Mouse (Mus musculus) forebrain, embryonic 11.5 days (tissue): ENCODE measurements around the gene Cyb561d1. TPM values are rescaled to one million over a fixed set of nuclear protein-coding genes. Genes with fewer than 3 reads are reported as not detected.

Source experiments
- ATAC-seq: fragments of 200-750 bp; cut with Nextera tagmentation; replicated peaks from 2 replicates; pipeline ENCODE4 v1.8.0; 2017; ENCODE audit warnings: moderate TSS enrichment; ENCODE audit not compliant: low FRiP score
- DNase-seq: peaks from one replicate; pipeline ENCODE4 v3.0.0-alpha.2; 2017; ENCODE audit warnings: low spot score
- H3K27ac ChIP-seq: fragments of 300-500 bp; sonication (generic); 2 replicates; pipeline ENCODE4 v1.5.1; 2014; ENCODE audit warnings: low read depth, low read length
- H3K27me3 ChIP-seq: fragments of 300-500 bp; sonication (generic); 2 replicates; pipeline ENCODE4 v1.6.1; 2014; ENCODE audit warnings: mild to moderate bottlenecking, low read length, mixed read lengths; ENCODE audit not compliant: control insufficient read depth, insufficient read depth
- H3K36me3 ChIP-seq: fragments of 300-500 bp; sonication (generic); 2 replicates; pipeline ENCODE4 v1.6.1; 2014; ENCODE audit warnings: mild to moderate bottlenecking, low read length, moderate library complexity, mixed read lengths; ENCODE audit not compliant: control insufficient read depth, insufficient read depth
- H3K4me1 ChIP-seq: fragments of 300-500 bp; sonication (generic); replicated peaks from 2 replicates; pipeline ENCODE4 v1.6.1; 2014; ENCODE audit warnings: low read length, mixed read lengths; ENCODE audit not compliant: control insufficient read depth, insufficient read depth
- H3K4me2 ChIP-seq: fragments of 300-500 bp; sonication (generic); 2 replicates; pipeline ENCODE4 v1.6.1; 2014; ENCODE audit warnings: low read depth, mild to moderate bottlenecking, low read length, moderate library complexity, mixed read lengths; ENCODE audit not compliant: severe bottlenecking
- H3K4me3 ChIP-seq: fragments of 300-500 bp; sonication (generic); 2 replicates; pipeline ENCODE4 v1.5.1; 2014; ENCODE audit warnings: low read depth, low read length
- H3K9ac ChIP-seq: fragments of 300-500 bp; sonication (generic); 2 replicates; pipeline ENCODE4 v1.6.1; 2014; ENCODE audit warnings: low read length
- H3K9me3 ChIP-seq: fragments of 300-500 bp; sonication (generic); 2 replicates; pipeline ENCODE4 v1.6.1; 2016; ENCODE audit warnings: low read length, mixed read lengths; ENCODE audit not compliant: control insufficient read depth
- WGBS: fragments of 180-500 bp; shearing (Covaris S2); extraction: QIAGEN DNeasy Blood & Tissue Kit; methylation state at CpG from one replicate; pipeline ENCODE4 v1.1.7; 2014; 5-methylcytosine and 5-hydroxymethylcytosine counted together
- polyA plus RNA-seq: library from polyadenylated mRNA; unstranded; fragments of >200 nt; fragmentation: Nextera tagmentation; extraction: Ambion mirVana; gene quantifications from 2 replicates; pipeline ENCODE4 v1.2.1, GENCODE M21; 2014

Gene Cyb561d1
- polyA plus RNA-seq, 1 experiment from 2014 or later = 3.2 TPM

- Histone ChIP-seq H3K27me3 (no peaks in the 10 kb centered on the region), H3K36me3 (no peaks in the 10 kb centered on the region; the same call in 1 of the 2 replicates), H3K4me2 (no peak overlapping the region), H3K9me3 (no peaks in the 10 kb centered on the region), H3K27ac (no peak overlapping the region; the same call in 1 of the 2 replicates), H3K4me3 (no peak overlapping the region), H3K9ac (peak overlapping the region; percentile 20), H3K4me1 (peaks cover 12% of the 10 kb centered on the region)
- ATAC-seq (0 out of 2 replicates have a peak, but pooled peaks have one; percentile 11), DNase-seq (peak; percentile 69)
- 28% methylated on average over 14 of the region's 14 CpGs for WGBS
Measured at GRCm38 (mm10) chr3:108197066-108197497, 3.9 kb downstream of the Cyb561d1 start.

DNA sequence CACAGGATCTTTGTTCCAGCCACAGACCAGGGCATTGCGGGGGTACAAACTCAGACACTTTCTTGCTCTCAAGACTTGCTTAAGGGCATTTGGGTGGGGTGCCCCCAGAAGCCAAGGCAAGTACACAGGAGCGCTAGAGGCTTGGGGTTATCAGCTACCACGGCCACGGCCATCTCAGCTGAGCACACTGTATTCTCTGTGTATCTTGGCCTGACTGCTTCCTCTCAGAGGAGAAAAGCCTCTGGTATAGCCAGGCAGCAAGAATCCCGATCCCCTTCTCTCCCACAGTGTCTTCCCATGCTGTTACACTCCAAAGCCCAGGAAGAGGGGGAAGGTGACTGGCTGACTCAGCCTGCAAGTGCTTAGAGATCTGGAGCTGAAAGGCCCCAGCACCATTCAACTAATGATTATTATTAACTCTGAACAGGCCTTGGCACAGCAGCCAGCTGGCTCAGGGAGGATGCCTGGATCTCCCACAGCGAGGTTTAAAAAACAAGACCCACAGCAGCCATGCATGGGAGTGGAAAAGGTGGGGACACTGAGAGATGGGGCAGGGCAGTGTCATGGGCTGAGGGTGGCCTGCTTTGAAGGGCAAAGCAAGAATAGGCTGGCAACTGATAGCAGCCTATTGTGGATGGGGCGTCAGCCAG lies 4.9 kb downstream of the Cyb561d1 start:
- no peak overlapping the region for H3K4me2 ChIP-seq
- peak; percentile 36 for DNase-seq
- peaks cover 9% of the 10 kb centered on the region for H3K4me1 ChIP-seq
- H3K27ac ChIP-seq = peak overlapping the region; percentile 41; the same call in 1 of the 2 replicates
- WGBS = 78% methylated on average over 7 of the region's 7 CpGs
- H3K27me3 ChIP-seq = no peaks in the 10 kb centered on the region
- no peak overlapping the region for H3K4me3 ChIP-seq
- no peak overlapping the region for H3K9ac ChIP-seq
- no peaks in the 10 kb centered on the region; the same call in 1 of the 2 replicates for H3K36me3 ChIP-seq
- no peaks in the 10 kb centered on the region for H3K9me3 ChIP-seq
- ATAC-seq = no peak

DNA sequence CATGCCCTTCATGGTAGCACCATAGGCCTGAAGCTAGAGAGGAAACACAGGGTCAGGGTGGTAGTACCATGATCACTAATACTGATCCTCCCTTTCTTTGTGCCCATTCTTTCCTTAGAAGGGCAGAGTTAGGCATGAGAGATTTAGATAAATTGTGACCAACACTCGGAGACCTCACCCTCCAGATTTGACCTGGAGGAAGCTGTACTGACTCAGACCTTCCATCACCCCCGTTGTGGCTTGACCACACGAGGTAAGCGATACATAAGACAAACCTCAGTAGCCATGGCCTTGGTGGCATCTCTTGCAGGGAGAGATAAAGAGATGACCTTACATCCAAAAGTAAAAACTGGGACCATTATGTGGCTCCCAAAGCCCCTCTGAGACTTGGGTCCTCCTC lies 5.7 kb downstream of the Cyb561d1 start:
- Histone ChIP-seq H3K36me3 (no peaks in the 10 kb centered on the region; the same call in 1 of the 2 replicates), H3K9me3 (no peaks in the 10 kb centered on the region), H3K27ac (no peak overlapping the region), H3K4me3 (no peak overlapping the region), H3K4me2 (no peak overlapping the region), H3K4me1 (peaks cover 8% of the 10 kb centered on the region), H3K9ac (no peak overlapping the region), H3K27me3 (no peaks in the 10 kb centered on the region)
- DNase-seq (no peak), ATAC-seq (no peak)
- WGBS = 88% methylated on average over 4 of the region's 4 CpGs

DNA sequence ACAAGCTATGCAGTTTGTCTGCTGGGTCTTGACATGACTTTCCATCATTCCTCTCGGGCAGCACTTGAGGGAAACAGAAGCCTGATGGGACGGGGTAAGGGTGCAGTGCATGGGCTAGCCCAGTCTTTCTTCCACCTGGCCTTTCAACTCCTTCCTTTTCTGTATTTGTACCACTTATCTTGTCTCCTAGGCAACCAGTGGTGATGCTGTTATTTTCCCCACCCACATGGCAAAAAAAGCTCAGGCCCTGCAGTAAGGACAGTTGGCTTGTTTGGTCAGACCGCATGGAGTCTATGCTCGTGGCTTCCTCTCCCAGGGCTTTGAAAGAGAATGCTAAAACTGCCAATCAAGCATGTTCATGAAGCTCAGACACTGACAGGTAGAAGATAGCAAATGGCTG lies 7.3 kb downstream of the Cyb561d1 start:
- Histone ChIP-seq H3K4me1 (peaks cover 4% of the 10 kb centered on the region; the same call in 1 of the 2 replicates), H3K36me3 (no peaks in the 10 kb centered on the region; the same call in 1 of the 2 replicates), H3K9me3 (no peaks in the 10 kb centered on the region), H3K4me3 (no peak overlapping the region), H3K4me2 (no peak overlapping the region), H3K27ac (no peak overlapping the region), H3K27me3 (no peaks in the 10 kb centered on the region), H3K9ac (no peak overlapping the region)
- no peak for ATAC-seq
- DNase-seq = peak; percentile 35
- 90% methylated on average over 4 of the region's 4 CpGs for WGBS

DNA sequence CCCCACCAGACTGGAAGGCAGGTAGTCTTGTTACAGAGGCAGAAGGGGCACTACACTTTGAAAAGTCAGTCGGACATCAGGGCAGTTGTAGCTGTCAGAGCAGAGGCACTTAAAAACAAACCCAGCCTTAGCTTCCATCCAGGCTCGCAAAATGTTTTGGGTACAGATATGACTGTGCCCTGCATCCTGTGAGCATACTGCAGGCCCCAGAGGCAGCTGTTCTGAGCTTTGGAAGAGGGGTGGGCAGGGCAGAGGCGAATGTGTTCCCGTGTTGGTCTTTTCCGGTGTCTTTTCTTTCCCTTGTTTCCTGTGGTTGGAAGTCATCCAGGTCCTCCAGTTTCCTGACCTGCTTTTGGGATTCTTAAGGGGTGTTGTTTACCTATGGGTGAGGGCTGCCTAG lies 11.1 kb downstream of the Cyb561d1 start:
- H3K36me3 ChIP-seq = no peaks in the 10 kb centered on the region
- peaks cover 4% of the 10 kb centered on the region; the same call in 1 of the 2 replicates for H3K4me1 ChIP-seq
- H3K9ac ChIP-seq = no peak overlapping the region
- WGBS = 84% methylated on average over 5 of the region's 5 CpGs
- no peaks in the 10 kb centered on the region for H3K9me3 ChIP-seq
- no peaks in the 10 kb centered on the region for H3K27me3 ChIP-seq
- H3K4me3 ChIP-seq = no peak overlapping the region
- no peak overlapping the region for H3K27ac ChIP-seq
- no peak for ATAC-seq
- H3K4me2 ChIP-seq = no peak overlapping the region
- peak; percentile 42 for DNase-seq

- Histone ChIP-seq H3K4me1 (peaks cover 4% of the 10 kb centered on the region; the same call in 1 of the 2 replicates), H3K4me2 (no peak overlapping the region), H3K9me3 (no peaks in the 10 kb centered on the region), H3K36me3 (no peaks in the 10 kb centered on the region), H3K27ac (no peak overlapping the region), H3K9ac (no peak overlapping the region), H3K27me3 (0 out of 2 replicates have a peak, but pooled peaks cover 3% of the 10 kb centered on the region), H3K4me3 (no peak overlapping the region)
- DNase-seq (peak; percentile 33), ATAC-seq (no peak)
- WGBS = 75% methylated on average over 8 of the region's 9 CpGs
Measured at GRCm38 (mm10) chr3:108188716-108189490, 12.1 kb downstream of the Cyb561d1 start.

DNA sequence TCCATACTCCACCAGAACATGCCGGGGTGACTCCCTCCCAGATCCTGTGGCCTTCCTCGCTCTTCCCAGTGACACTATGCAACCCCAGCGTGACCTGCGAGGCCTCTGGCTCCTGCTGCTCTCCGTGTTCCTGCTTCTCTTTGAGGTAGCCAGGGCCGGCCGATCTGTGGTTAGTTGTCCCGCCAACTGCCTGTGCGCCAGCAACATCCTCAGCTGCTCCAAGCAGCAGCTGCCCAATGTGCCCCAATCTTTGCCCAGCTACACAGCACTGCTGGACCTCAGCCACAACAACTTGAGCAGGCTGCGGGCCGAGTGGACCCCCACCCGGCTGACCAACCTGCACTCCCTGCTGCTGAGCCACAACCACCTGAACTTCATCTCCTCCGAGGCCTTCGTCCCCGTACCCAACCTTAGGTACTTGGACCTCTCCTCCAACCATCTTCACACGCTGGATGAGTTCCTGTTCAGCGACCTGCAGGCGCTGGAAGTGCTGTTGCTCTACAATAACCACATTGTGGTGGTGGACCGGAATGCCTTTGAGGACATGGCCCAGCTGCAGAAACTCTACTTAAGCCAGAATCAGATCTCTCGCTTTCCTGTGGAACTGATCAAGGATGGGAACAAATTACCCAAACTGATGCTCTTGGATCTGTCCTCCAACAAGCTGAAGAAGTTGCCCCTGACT lies 13.8 kb downstream of the Cyb561d1 start:
- no peak overlapping the region; the same call in 1 of the 2 replicates for H3K4me3 ChIP-seq
- H3K4me2 ChIP-seq = peak overlapping the region; percentile 94; the same call in 1 of the 2 replicates
- ATAC-seq (peak; percentile 34; the same call in 1 of the 2 replicates), DNase-seq (peak; percentile 51)
- no peak overlapping the region; the same call in 1 of the 2 replicates for H3K9ac ChIP-seq
- H3K9me3 ChIP-seq = no peaks in the 10 kb centered on the region
- H3K36me3 ChIP-seq = no peaks in the 10 kb centered on the region
- WGBS = 58% methylated on average over 20 of the region's 20 CpGs
- H3K27ac ChIP-seq = no peak overlapping the region
- H3K27me3 ChIP-seq = 0 out of 2 replicates have a peak, but pooled peaks cover 3% of the 10 kb centered on the region
- H3K4me1 ChIP-seq = peaks cover 4% of the 10 kb centered on the region; the same call in 1 of the 2 replicates
